Mouse (Mus musculus): Measurements from ENCODE around the gene Adamts2. TPM values are rescaled to one million over a fixed set of nuclear protein-coding genes. Genes with fewer than 3 reads are reported as not detected.
A peak's percentile ranks its signal among the peaks of the same experiment; 100 is the strongest.

The Adamts2 gene
- polyA plus RNA-seq, 1 experiment from 2014 or later, result 0.69 TPM

GRCm38 (mm10) chr11:50848520-50849137 lies 246.7 kb downstream of the Adamts2 start:
- no peaks in the 10 kb centered on the region for H3K36me3 ChIP-seq (ENCODE audit: control insufficient read depth, insufficient read depth, low read length)
- WGBS, result 44% methylated on average over 3 of the region's 3 CpGs
- no peak for ATAC-seq
- no peak overlapping the region for H3K4me3 ChIP-seq (ENCODE audit: low read depth, low read length)
- peaks cover 8% of the 10 kb centered on the region; the same call in 1 of the 2 replicates for H3K4me1 ChIP-seq (ENCODE audit: control insufficient read depth, insufficient read depth, low read length)
- H3K9ac ChIP-seq (ENCODE audit: low read length), result no peak overlapping the region
- no peak overlapping the region for H3K4me2 ChIP-seq (ENCODE audit: low read length)
- H3K27me3 ChIP-seq (replicated peaks; ENCODE audit: control insufficient read depth, insufficient read depth, low read length), result peaks cover 57% of the 10 kb centered on the region
- DNase-seq (ENCODE audit: low spot score), result no peak
- no peaks in the 10 kb centered on the region for H3K9me3 ChIP-seq (replicated peaks; ENCODE audit: control insufficient read depth, low read length)
- H3K27ac ChIP-seq (ENCODE audit: low read depth, low read length), result no peak overlapping the region

- ATAC-seq, result no peak
- 16% methylated on average over 10 of the region's 10 CpGs for WGBS
These were observed 247.4 kb downstream of the Adamts2 start for GRCm38 (mm10) chr11:50849310-50849709.

GRCm38 (mm10) chr11:50850177-50850735 lies 248.4 kb downstream of the Adamts2 start, which contains the start of gene Grm6:
Gene Grm6 (plus strand): TSS chr11:50850685.
- no peaks in the 10 kb centered on the region for H3K36me3 ChIP-seq (ENCODE audit: control insufficient read depth, insufficient read depth, low read length)
- H3K27me3 ChIP-seq (replicated peaks; ENCODE audit: control insufficient read depth, insufficient read depth, low read length), result peaks cover 57% of the 10 kb centered on the region
- peak within 1 kb of the TSS; percentile 50 for H3K9ac ChIP-seq (ENCODE audit: low read length)
- no peak for ATAC-seq
- peak within 1 kb of the TSS; percentile 41 for H3K4me3 ChIP-seq (ENCODE audit: low read depth, low read length)
- H3K9me3 ChIP-seq (replicated peaks; ENCODE audit: control insufficient read depth, low read length), result no peaks in the 10 kb centered on the region
- peak within 1 kb of the TSS; percentile 76 for H3K4me2 ChIP-seq (ENCODE audit: low read length)
- no peak within 1 kb of the TSS for H3K27ac ChIP-seq (ENCODE audit: low read depth, low read length)
- WGBS, result 3% methylated on average over 11 of the region's 11 CpGs
- DNase-seq (ENCODE audit: low spot score), result no peak
- H3K4me1 ChIP-seq (ENCODE audit: control insufficient read depth, insufficient read depth, low read length), result peaks cover 8% of the 10 kb centered on the region; the same call in 1 of the 2 replicates

More at GRCm38 (mm10) chr11:50849310-50849709, 247.4 kb downstream of the Adamts2 start:
- no peak overlapping the region for H3K4me3 ChIP-seq (ENCODE audit: low read depth, low read length)
- no peak overlapping the region for H3K27ac ChIP-seq (ENCODE audit: low read depth, low read length)
- no peaks in the 10 kb centered on the region for H3K36me3 ChIP-seq (ENCODE audit: control insufficient read depth, insufficient read depth, low read length)
- H3K4me2 ChIP-seq (ENCODE audit: low read length), result no peak overlapping the region
- DNase-seq (ENCODE audit: low spot score), result no peak
- peaks cover 8% of the 10 kb centered on the region; the same call in 1 of the 2 replicates for H3K4me1 ChIP-seq (ENCODE audit: control insufficient read depth, insufficient read depth, low read length)
- H3K27me3 ChIP-seq (replicated peaks; ENCODE audit: control insufficient read depth, insufficient read depth, low read length), result peaks cover 57% of the 10 kb centered on the region
- H3K9me3 ChIP-seq (replicated peaks; ENCODE audit: control insufficient read depth, low read length), result no peaks in the 10 kb centered on the region
- H3K9ac ChIP-seq (ENCODE audit: low read length), result no peak overlapping the region

GRCm38 (mm10) chr11:50850989-50851601 lies 249.2 kb downstream of the Adamts2 start:
- Histone ChIP-seq H3K4me1 (ENCODE audit: control insufficient read depth, insufficient read depth, low read length) (peaks cover 8% of the 10 kb centered on the region; the same call in 1 of the 2 replicates), H3K36me3 (ENCODE audit: control insufficient read depth, insufficient read depth, low read length) (no peaks in the 10 kb centered on the region), H3K9ac (ENCODE audit: low read length) (peak overlapping the region; percentile 50), H3K4me2 (ENCODE audit: low read length) (peak overlapping the region; percentile 76), H3K27ac (ENCODE audit: low read depth, low read length) (no peak overlapping the region), H3K9me3 (replicated peaks; ENCODE audit: control insufficient read depth, low read length) (no peaks in the 10 kb centered on the region), H3K4me3 (ENCODE audit: low read depth, low read length) (peak overlapping the region; percentile 41), H3K27me3 (replicated peaks; ENCODE audit: control insufficient read depth, insufficient read depth, low read length) (peaks cover 57% of the 10 kb centered on the region)
- ATAC-seq (no peak), DNase-seq (ENCODE audit: low spot score) (peak; percentile 19)
- under 1% methylated on average over 72 of the region's 72 CpGs for WGBS

Other genes starting within 250 kb of the Adamts2 start
- 0.86 and 0.88 TPM in 2 replicates for gene Cby3, start 247.6 kb upstream of the Adamts2 start, polyA plus RNA-seq (2014; fragmentation: Nextera tagmentation; extraction: Ambion mirVana)
- gene Hnrnph1, start 225.1 kb upstream of the Adamts2 start, polyA plus RNA-seq (2014; fragmentation: Nextera tagmentation; extraction: Ambion mirVana), result 598 and 623 TPM in 2 replicates
- 27.2 and 32.7 TPM in 2 replicates for gene Rufy1, start 171.0 kb upstream of the Adamts2 start, polyA plus RNA-seq (2014; fragmentation: Nextera tagmentation; extraction: Ambion mirVana)
- 56.7 and 77.1 TPM in 2 replicates for gene Zfp354c, start 225.6 kb downstream of the Adamts2 start, polyA plus RNA-seq (2014; fragmentation: Nextera tagmentation; extraction: Ambion mirVana)
- gene Zfp879, start 239.5 kb downstream of the Adamts2 start, polyA plus RNA-seq (2014; fragmentation: Nextera tagmentation; extraction: Ambion mirVana), result 1.9 and 2.0 TPM in 2 replicates
- not detected in 2 replicates for gene Grm6, start 248.6 kb downstream of the Adamts2 start, polyA plus RNA-seq (2014; fragmentation: Nextera tagmentation; extraction: Ambion mirVana)